Mouse (Mus musculus) lung, postnatal 25 days (tissue): Measurements from ENCODE around the gene Tanc1.
"Not testable (repeated sequence)": the region's sequence is repeated elsewhere in the genome, so short reads cannot be mapped to it uniquely, and the experiment has no call there.

ENCODE experiments used
- DNase-seq: peaks from one replicate; pipeline ENCODE4 v3.0.0; 2022; ENCODE audit warnings: low spot score

Tanc1 gene

DNA sequence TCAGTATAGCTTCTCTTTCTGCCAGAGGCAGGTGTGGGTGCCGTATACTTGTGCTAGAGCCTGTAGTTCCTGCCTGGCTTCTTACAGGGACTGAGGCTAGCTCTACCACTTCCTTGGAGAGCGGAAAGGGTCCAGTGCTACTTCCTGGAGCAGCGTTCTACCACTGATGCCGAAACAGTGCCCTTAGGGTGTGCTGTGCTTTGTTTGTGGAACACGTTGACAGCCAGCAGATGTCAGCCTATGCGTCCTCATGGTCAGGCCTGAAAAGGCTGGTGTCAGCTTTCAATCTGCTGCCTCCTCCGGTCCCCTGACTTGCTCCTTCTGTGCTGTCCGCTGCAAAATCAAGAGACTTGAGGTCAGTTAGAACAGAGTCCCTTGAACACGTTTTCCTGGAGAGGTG is 218.3 kb downstream of the Tanc1 start:
- DNase-seq: peak; percentile 48

DNA sequence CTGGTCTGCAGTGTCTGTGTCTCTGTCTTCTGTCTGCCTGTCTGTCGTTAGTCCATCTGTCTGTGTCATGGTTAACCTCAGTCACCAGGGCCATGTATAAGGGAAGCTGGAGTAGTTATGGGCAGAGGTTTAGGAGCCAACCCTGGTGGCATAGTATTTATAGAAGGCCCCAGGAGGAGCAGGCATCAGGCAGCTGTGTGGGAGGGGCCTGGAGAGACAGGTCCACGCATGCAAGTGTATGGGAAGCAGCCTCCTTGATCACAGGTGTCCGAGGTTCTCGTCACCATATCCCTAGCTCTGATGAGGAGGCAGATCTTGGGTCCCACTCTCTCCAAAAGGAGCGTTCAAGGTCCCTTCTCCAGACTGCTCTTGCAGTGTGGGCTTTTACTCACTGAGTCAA is 219.1 kb downstream of the Tanc1 start:
- no peak for DNase-seq

DNA sequence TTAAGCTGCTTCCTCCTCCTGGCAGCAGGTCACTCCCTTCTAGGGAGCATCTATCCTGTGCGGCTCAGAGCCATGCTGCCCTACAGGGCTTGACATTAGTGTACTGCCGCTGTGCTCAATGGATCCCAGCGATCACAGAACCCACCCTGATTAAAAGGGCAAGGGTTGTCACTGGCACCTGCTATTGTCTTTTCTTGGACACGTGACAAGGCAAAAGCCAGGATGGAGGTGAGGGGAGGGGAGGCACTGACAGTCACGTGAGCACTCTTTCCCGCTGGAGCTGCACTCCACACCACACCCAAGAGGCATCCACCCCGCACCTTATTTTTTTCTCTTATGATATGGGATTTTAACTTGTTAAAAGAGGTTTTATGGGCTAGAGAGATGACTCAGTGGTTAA is 220.0 kb downstream of the Tanc1 start:
- DNase-seq: no peak

GRCm38 (mm10) chr2:59838825-59839224 is 227.0 kb downstream of the Tanc1 start:
- peak; percentile 63 for DNase-seq

GRCm38 (mm10) chr2:59839755-59840154 is 227.9 kb downstream of the Tanc1 start:
- DNase-seq: no peak

DNA sequence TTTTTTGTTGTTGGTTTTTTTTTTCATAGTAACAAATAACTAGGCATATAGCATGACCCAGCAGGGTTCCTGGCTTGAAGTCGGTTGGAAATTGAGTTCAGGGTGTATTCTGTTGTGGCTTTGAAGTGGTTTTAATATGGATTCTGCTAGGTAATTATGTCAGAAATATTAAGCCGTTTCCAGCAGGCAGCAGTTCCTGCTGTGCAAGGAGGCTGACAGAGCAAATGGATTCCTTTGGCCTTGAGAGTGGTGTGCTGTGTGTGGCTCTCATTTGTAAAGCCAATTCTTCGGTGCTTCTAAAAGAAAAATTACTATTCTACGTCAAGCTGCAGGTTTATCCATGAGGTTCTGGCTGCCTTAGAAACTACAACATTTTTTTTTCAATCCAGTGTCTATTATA is 228.3 kb downstream of the Tanc1 start:
- DNase-seq: no peak

DNA sequence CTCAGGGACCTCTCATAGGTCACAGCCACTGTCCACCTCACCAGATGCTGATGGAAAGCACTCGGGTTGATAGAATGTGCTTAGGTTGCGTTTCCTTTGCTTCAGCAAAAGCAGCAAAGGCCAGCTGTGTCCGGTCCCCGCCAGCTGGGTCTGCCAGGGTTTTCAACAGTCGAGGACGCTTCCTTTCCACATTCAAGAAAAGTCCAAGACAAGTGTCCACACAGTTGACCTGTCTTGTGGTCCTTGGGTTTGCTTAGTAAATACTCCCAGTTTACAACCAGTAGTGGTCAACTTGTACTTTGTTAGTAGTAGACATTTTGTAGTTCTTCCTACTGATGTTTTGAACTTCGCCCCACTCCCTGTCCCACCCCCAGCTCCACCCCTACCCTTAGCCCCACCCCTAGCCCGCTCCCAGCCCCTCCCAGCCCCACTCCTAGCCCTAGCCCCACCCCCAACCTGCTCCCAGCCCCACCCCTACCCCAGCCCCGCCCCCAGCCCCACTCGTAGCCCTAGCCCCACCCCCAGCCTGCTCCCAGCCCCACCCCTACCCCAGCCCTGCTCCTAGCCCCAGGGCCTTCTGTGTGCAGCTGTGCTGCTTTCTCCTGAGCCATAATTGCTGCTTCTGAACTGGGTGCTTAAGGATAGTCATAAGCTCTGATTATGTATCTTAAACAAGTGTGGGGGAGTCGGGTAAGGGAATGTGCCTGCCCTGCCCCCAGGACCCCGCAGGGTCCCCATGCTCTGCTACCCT is 229.5 kb downstream of the Tanc1 start:
- DNase-seq: peak; percentile 55

DNA sequence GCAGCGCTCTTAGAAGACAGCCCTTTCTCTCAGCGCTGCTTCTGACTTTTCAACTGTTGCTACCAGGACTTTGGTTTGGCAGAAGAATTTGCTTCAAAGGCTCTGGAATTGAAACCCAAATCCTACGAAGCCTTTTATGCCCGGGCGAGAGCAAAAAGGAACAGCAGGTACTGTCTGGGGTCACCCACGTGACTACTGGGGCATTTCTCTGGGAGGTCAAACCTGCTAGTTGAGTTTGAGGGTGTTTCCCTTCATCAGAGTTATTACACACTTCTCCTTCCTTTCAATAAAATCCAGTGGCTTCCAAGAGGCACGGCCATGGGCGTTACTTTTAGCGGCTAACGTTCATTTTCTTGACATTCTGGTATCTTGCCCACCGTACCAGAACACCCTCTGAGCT is 230.1 kb downstream of the Tanc1 start:
- DNase-seq: peak; percentile 16

DNA sequence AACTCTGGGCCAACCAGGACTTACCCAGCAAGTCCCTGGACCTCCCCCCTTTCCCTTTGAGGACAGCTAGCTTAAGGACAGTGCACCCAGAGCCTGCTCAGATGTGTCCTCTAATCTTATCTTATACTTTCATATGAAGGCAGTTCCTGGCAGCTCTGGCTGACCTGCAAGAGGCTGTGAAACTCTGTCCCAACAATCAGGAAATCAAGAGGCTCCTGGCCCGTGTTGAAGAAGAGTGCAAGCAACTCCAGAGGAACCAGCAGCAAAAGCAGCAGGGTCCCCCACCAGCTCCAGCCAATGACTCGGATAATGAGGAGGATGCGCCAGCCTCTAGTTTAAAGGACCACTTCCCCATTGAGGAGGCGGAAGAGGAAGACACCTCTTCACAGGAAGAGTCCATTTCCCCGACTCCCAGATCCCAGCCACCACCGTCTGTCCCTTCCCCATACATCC is 230.7 kb downstream of the Tanc1 start:
- DNase-seq: no peak

DNA sequence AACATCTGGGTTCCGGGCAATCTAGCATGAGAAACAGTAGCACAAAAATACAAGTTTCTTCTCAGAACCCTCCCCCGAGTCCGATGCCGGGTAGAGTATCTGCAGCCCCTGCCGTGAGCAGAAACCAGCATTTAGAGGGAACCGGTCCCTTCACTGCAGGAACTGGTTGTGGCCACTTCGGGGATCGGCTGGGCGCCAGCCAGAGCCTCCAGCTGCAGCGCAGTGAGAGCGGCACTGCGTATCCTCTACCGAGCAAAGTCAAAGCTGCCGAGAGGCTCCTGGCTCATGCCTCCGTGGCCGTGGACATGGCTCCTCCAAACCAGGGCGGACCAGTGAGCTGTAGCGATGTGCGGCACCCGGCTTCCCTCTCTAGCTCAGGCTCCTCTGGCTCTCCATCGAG is 231.3 kb downstream of the Tanc1 start:
- DNase-seq: no peak

- no peak for DNase-seq
Observed at GRCm38 (mm10) chr2:59843848-59844247, 232.0 kb downstream of the Tanc1 start.

- DNase-seq: not testable (repeated sequence)
Observed at GRCm38 (mm10) chr2:59851885-59852284, 240.0 kb downstream of the Tanc1 start.

GRCm38 (mm10) chr2:59852916-59853315 is 241.1 kb downstream of the Tanc1 start:
- no peak for DNase-seq

GRCm38 (mm10) chr2:59853543-59853942 is 241.7 kb downstream of the Tanc1 start:
- DNase-seq: no peak

GRCm38 (mm10) chr2:59854363-59854762 is 242.5 kb downstream of the Tanc1 start:
- no peak for DNase-seq

DNA sequence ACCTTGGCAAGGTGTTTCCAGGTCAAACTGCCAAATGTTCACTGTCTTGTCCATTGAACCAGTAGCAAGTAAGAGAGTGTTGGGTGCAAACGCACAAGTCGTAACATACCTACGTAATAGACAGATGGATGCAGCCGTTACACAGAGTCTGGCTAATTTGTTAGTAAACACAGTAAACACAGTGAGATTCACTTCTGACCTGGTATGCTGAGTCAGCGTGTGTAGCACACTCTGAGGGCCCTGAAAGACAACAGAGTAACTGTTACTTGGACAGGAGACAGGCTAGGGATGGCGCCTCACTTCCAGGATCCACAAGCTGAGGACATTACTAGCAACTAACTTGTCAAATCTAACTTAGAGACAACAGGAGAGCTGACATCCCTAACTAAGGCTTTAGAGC is 250.8 kb downstream of the Tanc1 start:
- DNase-seq: no peak

- DNase-seq: no peak
Observed at GRCm38 (mm10) chr2:59870526-59870925, 258.7 kb downstream of the Tanc1 start.

GRCm38 (mm10) chr2:59876482-59876881 is 264.6 kb downstream of the Tanc1 start:
- no peak for DNase-seq

DNA sequence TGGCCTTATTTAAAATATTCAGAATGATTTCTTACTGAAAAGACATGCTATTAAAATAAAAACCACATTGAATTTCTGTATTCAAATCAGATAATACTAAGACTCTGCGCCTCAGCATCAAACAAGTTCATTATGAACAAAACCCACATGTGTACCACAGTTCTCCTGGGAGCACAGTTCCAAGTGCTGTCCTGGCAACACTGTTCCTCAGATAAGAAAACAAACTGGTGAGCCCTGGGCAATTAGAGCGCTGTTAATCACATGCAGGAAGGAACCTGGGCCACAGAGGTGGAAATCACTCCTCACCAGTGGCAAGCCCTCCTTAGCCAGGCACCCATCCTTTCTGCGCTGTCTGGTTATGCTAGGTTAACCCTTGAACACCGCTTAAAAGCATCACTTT is 265.5 kb downstream of the Tanc1 start:
- DNase-seq: no peak

GRCm38 (mm10) chr2:59878221-59878620 is 266.4 kb downstream of the Tanc1 start:
- DNase-seq: no peak

DNA sequence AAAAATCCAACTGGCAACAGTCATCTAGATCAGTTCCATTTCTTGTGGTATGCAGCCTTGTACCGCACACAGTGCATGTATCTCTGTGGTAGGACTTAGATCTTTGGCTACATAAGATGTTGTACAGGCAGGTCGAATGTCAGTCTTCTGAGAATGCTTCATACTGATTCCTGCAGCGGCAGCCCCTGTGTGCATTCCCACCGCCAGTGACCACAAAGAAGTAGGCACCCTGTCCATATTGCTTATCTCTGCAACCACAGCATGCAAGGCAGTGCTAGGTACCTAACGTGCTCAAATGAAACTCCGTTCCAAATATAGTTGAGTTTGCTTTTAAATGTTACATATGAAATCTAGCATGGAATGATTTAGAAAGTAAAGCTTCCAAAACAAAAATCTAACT is 269.6 kb downstream of the Tanc1 start:
- DNase-seq: no peak

- DNase-seq: peak; percentile 95
Observed at GRCm38 (mm10) chr2:59881831-59882741, 270.2 kb downstream of the Tanc1 start, which contains the start of gene Wdsub1. TSS of gene Wdsub1 (minus strand) at chr2:59882591.

DNA sequence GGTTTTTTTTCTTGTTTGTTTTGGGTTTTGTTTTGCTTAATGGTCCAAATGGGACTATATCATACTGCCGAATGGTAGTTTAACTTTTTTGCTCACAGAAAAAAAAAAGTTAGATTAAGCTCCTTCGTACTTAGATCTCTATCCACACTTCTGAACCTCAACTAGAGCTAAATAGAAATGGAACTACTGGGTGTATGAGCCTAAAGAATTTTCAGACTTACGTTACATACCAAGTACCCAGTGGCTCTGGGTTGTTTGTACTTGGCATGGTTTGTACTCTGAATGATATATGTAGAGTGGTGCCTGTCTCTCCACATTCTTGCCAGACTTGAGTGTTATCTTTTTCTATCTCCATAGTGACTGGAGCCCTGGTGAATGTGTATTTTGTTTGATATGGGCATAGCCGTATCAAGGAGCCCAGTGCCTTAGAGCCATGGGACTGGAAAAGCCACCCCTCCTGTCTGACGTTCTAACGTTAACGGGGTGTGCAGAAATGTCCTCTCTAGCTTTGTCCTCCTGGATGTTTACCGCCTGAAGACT is 271.0 kb downstream of the Tanc1 start:
- peak; percentile 2 for DNase-seq
